Mouse (Mus musculus) megakaryocyte, embryonic 14.5 days (primary cell): ENCODE data around the gene Gm4216.
"Not testable (repeated sequence)": the region's sequence is repeated elsewhere in the genome, so short reads cannot be mapped to it uniquely, and the experiment has no call there.

Experiments used
- FLI1 ChIP-seq: IDR thresholded peaks from 2 replicates; pipeline ENCODE4 v1.6.1; 2012; ENCODE audit warnings: low read length, inconsistent platforms, mixed read lengths
- GATA1 ChIP-seq: IDR thresholded peaks from 3 replicates; pipeline ENCODE4 v1.6.1; 2012; ENCODE audit warnings: mixed read lengths, low read length, inconsistent platforms, borderline replicate concordance

DNA sequence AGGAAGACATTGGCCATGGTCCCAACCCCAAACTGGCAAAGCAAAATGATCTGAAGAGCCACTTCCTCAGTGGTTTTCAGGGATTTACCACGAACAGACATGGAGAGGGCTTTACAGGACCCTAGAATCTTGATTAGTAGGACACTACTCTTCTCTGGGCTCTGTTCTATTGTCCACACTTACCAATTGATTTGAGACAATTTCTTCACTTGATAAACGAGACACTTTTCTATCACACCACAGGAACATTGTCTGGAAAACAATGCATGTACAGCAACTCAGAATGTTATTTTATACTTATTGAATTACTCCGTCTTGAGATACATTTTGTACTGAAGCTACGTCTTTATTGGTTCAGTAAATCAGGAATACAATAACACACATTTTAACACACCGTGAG lies 35.1 kb downstream of the Gm4216 start, which contains the start of gene Gm4214:
- not testable (repeated sequence) for TF ChIP-seq GATA1, FLI1
